Mouse (Mus musculus) heart, postnatal 14 days (tissue): ENCODE results near the gene Gm9508. TPM values are rescaled to one million over a fixed set of nuclear protein-coding genes. Genes with fewer than 3 reads are reported as not detected.

Experiments
- DNase-seq, 2 experiments: peaks; one replicate each; pipeline ENCODE4 v3.0.0; 2021 to 2022
- intact Hi-C: fragments of 180-260 bp; cut with DNase I; formaldehyde crosslinking; loops from one replicate; pipeline ENCODE4 v1.15.1; 2025
- total RNA-seq, 2 experiments: library from RNA; stranded (reverse); gene quantifications; 2 replicates each; pipeline ENCODE4 v1.2.3; 2021

Gene Gm9508
- total RNA-seq, 2 experiments from 2014 or later: not detected

GRCm38 (mm10) chr10:77673765-77674164 lies 23.3 kb downstream of the Gm9508 start:
- intact Hi-C loops: no loop called here
- DNase-seq: no peak

DNA sequence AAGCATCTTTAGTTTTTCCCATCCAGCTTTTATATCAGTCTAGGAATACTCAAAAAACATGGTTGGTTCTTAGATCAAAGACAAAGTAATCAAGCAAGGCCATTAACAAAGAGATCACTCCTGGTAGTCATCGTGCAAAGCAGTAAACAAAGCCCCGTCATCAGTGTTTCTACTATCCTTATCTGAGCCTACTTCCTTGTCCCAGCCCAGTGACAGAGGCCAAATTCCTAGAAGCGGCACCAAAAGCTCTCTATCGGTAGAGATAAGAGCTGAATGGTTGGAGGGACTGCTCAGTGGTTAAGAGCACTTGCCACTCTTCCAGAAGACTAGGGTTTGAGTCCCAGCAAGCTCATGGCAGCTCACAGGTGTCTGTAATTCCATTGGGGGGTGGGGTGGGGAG lies 25.5 kb downstream of the Gm9508 start:
- intact Hi-C loops: no loop called here
- no peak for DNase-seq

- intact Hi-C loops: no loop called here
- DNase-seq: no peak
Observed at GRCm38 (mm10) chr10:77670710-77671109, 26.3 kb downstream of the Gm9508 start.

DNA sequence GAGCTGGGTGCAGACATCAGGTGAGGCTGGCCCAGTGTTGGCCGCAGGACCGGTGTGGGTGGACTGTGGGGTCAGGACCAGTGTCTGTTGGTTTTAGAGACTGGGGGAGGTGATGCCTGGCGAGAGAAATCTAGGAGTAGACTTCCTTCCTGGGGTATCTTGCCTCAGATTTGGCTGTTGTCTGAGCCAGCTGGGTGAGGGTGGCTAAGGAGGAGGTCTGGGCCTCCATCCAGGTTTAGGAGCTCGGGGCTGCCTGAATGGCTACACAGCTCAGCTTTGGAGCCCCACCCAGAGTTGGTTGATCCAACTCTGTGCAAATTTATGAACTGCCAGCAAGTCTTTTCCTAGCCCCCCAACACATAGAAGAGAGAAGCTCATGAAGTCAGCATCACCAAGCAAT lies 29.6 kb downstream of the Gm9508 start:
- no peak for DNase-seq
- intact Hi-C loops: loop anchor here (10.0 kb wide), 1 partner anchor 1463 kb away; no protein-coding TSS in a partner anchor

DNA sequence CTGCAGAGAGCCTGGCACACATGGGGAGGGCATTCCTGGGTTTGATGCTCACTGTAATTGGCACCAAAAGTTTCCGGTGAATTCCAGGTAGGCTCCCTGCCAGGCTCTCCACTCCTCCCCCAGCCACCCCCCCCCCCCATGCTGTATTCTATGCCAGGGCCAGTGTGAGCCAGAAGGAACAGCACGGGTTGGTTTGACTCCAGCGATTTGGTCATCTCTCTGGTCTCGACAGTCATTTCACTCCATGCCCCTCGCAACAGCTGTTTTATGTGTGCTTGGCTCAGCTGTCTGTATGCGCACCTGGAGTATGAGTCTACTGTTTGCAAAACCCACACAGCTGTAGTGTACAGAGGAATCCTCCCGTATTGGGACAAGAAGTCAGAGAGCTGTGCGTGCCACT lies 30.7 kb downstream of the Gm9508 start:
- DNase-seq: no peak
- intact Hi-C loops: loop anchor here (10.0 kb wide), 1 partner anchor 1462 kb away; no protein-coding TSS in a partner anchor

DNA sequence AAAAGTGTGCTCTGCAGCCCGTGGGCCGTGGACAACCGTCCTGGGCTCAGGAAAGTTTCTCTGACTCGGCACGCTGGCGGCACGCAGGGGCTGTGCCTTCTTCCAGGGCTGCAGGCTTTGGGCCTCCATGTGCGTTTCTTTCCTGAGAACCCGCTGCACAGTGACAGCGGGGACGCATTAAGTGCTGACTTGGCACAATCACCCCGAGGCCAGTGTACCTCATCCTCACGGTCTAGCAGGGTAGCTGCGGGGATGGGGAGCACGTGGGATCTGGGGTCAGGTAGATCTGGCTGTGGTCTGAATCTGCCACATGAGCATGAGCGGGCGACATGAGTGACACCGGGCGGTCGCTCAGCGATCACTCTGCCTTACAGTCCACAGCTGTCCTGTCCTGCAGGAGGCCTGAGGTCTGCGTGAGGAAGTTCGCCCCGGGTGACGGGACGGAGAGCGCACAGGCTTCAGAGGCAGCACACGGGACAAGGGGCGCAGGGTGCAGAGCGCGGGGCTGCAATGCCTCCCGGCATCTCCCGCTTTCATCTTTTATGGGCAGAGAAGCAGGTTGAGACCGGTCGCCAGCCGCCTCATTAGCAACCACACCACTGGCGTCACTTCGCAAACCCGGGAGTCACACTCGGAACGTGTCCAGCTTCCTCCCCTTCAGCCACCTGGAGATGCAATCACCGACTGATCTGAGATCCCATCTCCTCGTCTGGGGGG lies 32.9 kb downstream of the Gm9508 start:
- no peak for DNase-seq
- intact Hi-C loops: loop anchor here (10.0 kb wide), 1 partner anchor 1459 kb away; no protein-coding TSS in a partner anchor

GRCm38 (mm10) chr10:77658286-77658994 lies 38.6 kb downstream of the Gm9508 start:
- peak; percentile 55 to 63 for DNase-seq
- intact Hi-C loops: no loop called here

- intact Hi-C loops: no loop called here
- DNase-seq: no peak
Observed at GRCm38 (mm10) chr10:77652046-77652445, 45.0 kb downstream of the Gm9508 start.

- intact Hi-C loops: no loop called here
Observed at GRCm38 (mm10) chr10:77647901-77648300, 49.1 kb downstream of the Gm9508 start.

DNA sequence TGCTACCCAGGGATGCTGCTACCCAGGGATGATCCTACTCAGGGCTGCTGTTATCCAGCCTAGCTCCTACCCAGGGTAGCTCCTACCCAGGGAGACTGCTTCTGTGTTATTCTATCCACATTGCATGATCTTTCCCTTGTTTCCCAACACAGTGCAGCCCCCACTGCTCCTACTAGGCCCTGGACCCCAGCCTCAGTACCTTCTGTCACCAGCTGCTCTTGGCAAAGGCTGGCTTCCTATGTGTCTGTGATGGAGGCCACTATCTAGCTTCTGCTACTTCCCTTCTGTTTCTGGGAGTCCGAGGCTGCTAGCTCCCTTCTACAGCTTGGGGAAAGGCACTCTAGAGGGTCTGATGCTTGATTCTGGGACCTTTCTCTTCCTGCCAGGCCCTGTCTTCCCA lies 49.6 kb downstream of the Gm9508 start:
- intact Hi-C loops: no loop called here
- DNase-seq: no peak

More at GRCm38 (mm10) chr10:77647901-77648300, 49.1 kb downstream of the Gm9508 start:
- DNase-seq: no peak

Other genes starting within 250 kb of the Gm9508 start
- gene Fam207a, start 181.4 kb downstream of the Gm9508 start, total RNA-seq: 1 to 10 TPM; 9.6 TPM
- 1 to 10 TPM; 5.4 to 9.0 TPM for gene Itgb2, start 167.0 kb downstream of the Gm9508 start, total RNA-seq
- 100 to 1,000 TPM; 128 to 132 TPM for gene Pttg1ip, start 115.5 kb downstream of the Gm9508 start, total RNA-seq
- gene Sumo3, start 91.1 kb downstream of the Gm9508 start, total RNA-seq: 10 to 100 TPM; 53.7 to 61.6 TPM
- 10 to 100 TPM in 1 of 2 experiments, 1 to 10 TPM in 1; 7.6 to 12.7 TPM for gene Gm49325, start 91.0 kb downstream of the Gm9508 start, total RNA-seq
- 10 to 100 TPM; 59.2 to 60.6 TPM for gene Ube2g2, start 75.0 kb downstream of the Gm9508 start, total RNA-seq
- under 1 TPM in 1 of 2 experiments, not detected in 1; 0.17 TPM for gene Tspear, start 10.7 kb downstream of the Gm9508 start, total RNA-seq
- not detected for gene Gm19402, start 6.5 kb downstream of the Gm9508 start, total RNA-seq
- not detected for gene Gm10272, start 9.4 kb upstream of the Gm9508 start, total RNA-seq
- gene Gm10024, start 14.2 kb upstream of the Gm9508 start, total RNA-seq: not detected
- not detected for gene Gm10142, start 18.6 kb upstream of the Gm9508 start, total RNA-seq
- not detected for gene Krtap12-1, start 23.4 kb upstream of the Gm9508 start, total RNA-seq
- gene Gm10100, start 29.3 kb upstream of the Gm9508 start, total RNA-seq: not detected
- not detected for gene Gm18596, start 45.4 kb upstream of the Gm9508 start, total RNA-seq
- gene Gm9736, start 54.1 kb upstream of the Gm9508 start, total RNA-seq: not detected
- gene Gm3233, start 62.4 kb upstream of the Gm9508 start, total RNA-seq: not detected
- not detected for gene Gm3238, start 74.1 kb upstream of the Gm9508 start, total RNA-seq
- gene Gm7138, start 79.7 kb upstream of the Gm9508 start, total RNA-seq: not detected
- not detected for gene Gm3250, start 85.3 kb upstream of the Gm9508 start, total RNA-seq
- gene Gm7137, start 91.0 kb upstream of the Gm9508 start, total RNA-seq: not detected
- gene Gm9639, start 97.8 kb upstream of the Gm9508 start, total RNA-seq: not detected
- gene Gm19668, start 101.9 kb upstream of the Gm9508 start, total RNA-seq: not detected
- not detected for gene Gm9507, start 114.6 kb upstream of the Gm9508 start, total RNA-seq
- not detected for gene Gm2696, start 117.4 kb upstream of the Gm9508 start, total RNA-seq
- gene Krtap10-4, start 129.9 kb upstream of the Gm9508 start, total RNA-seq: not detected
- gene Krtap10-10, start 138.7 kb upstream of the Gm9508 start, total RNA-seq: not detected
- gene Gm36176, start 149.6 kb upstream of the Gm9508 start, total RNA-seq: not detected
- not detected for gene Gm10318, start 155.6 kb upstream of the Gm9508 start, total RNA-seq
- not detected for gene Gm3285, start 164.7 kb upstream of the Gm9508 start, total RNA-seq
- under 1 TPM; 0.72 to 0.78 TPM for gene Lrrc3, start 205.3 kb upstream of the Gm9508 start, total RNA-seq